In genomic region chr12:79625699-79626554, GRCm38 (mm10) we compare ENCODE assay signal across 8 mouse cellular contexts.
DNase-seq lines count a peak whose midpoint lies in the region; ATAC-seq and TF ChIP-seq lines count a peak whose summit lies in the region.

No protein-coding gene starts in this region.

- H3K36me3 ChIP-seq in midbrain, embryonic 11.5 days (ENCODE audit: control insufficient read depth, insufficient read depth, low read length): no peaks in the 10 kb centered on the region
- no peaks in the 10 kb centered on the region for H3K36me3 ChIP-seq in midbrain, embryonic 15.5 days (replicated peaks)
- H3K36me3 ChIP-seq in hindbrain, postnatal 0 days (ENCODE audit: insufficient read depth, low read length): no peaks in the 10 kb centered on the region

- ATAC-seq in midbrain, embryonic 11.5 days (ENCODE audit: low FRiP score): peak; percentile 61
- ATAC-seq in midbrain, embryonic 15.5 days (replicated peaks): no peak
- no peak for ATAC-seq in hindbrain, postnatal 0 days

- H3K4me1 ChIP-seq in midbrain, embryonic 11.5 days (ENCODE audit: control insufficient read depth, insufficient read depth, low read length): peaks cover 25% of the 10 kb centered on the region
- H3K4me1 ChIP-seq in midbrain, embryonic 15.5 days: peaks cover 15% of the 10 kb centered on the region
- H3K4me1 ChIP-seq in brown adipose tissue, adult 24 weeks (ENCODE audit: control insufficient read depth, insufficient read depth, insufficient read length, low read length): peaks cover 7% of the 10 kb centered on the region; the same call in 1 of the 2 replicates
- H3K4me1 ChIP-seq in hindbrain, postnatal 0 days (ENCODE audit: insufficient read depth, low read length): peaks cover 8% of the 10 kb centered on the region; the same call in 1 of the 2 replicates

- no peak overlapping the region for H3K4me3 ChIP-seq in midbrain, embryonic 11.5 days (ENCODE audit: low read depth, low read length)
- no peak overlapping the region for H3K4me3 ChIP-seq in midbrain, embryonic 15.5 days
- no peak overlapping the region for H3K4me3 ChIP-seq in brown adipose tissue, adult 24 weeks (ENCODE audit: insufficient read depth, low read depth, low read length)
- no peak overlapping the region for H3K4me3 ChIP-seq in hindbrain, postnatal 0 days (ENCODE audit: low read length)

- DNase-seq in midbrain, embryonic 11.5 days (ENCODE audit: low spot score, missing footprints): peak; percentile 91
- no peak for DNase-seq in hindbrain, postnatal 0 days (ENCODE audit: low spot score)
- DNase-seq in naive thymus-derived CD4-positive, alpha-beta T cell, adult 2 months (ENCODE audit: low read depth): peak; percentile 68
- no peak for DNase-seq in gastrocnemius, adult 8-10 months (ENCODE audit: low spot score in 2 of 2)
- DNase-seq in gastrocnemius, postnatal 4 days (ENCODE audit: low spot score in 2 of 2): no peak
- no peak for DNase-seq in adrenal gland, adult 8-10 months

- 8% methylated on average over 7 of the region's 7 CpGs for WGBS in midbrain, embryonic 11.5 days
- WGBS in midbrain, embryonic 15.5 days: 14% methylated on average over 7 of the region's 7 CpGs
- 34% methylated on average over 7 of the region's 7 CpGs for WGBS in hindbrain, postnatal 0 days

- no peaks in the 10 kb centered on the region for H3K27me3 ChIP-seq in midbrain, embryonic 11.5 days (ENCODE audit: control insufficient read depth, insufficient read depth, low read length)
- no peaks in the 10 kb centered on the region for H3K27me3 ChIP-seq in midbrain, embryonic 15.5 days (replicated peaks)
- H3K27me3 ChIP-seq in hindbrain, postnatal 0 days (ENCODE audit: insufficient read depth, low read length): no peaks in the 10 kb centered on the region

- TF ChIP-seq CTCF in hindbrain, postnatal 0 days (IDR thresholded peaks at IDR 0.05; ENCODE audit: low read depth): no peak

- H3K27ac ChIP-seq in midbrain, embryonic 11.5 days (ENCODE audit: low read depth, low read length): peak overlapping the region; percentile 48; the same call in 1 of the 2 replicates
- no peak overlapping the region for H3K27ac ChIP-seq in midbrain, embryonic 15.5 days
- peak overlapping the region; percentile 79 for H3K27ac ChIP-seq in brown adipose tissue, adult 24 weeks (replicated peaks; ENCODE audit: low read depth, low read length)
- peak overlapping the region; percentile 15; the same call in 1 of the 2 replicates for H3K27ac ChIP-seq in hindbrain, postnatal 0 days

- no peak overlapping the region for H3K9ac ChIP-seq in midbrain, embryonic 11.5 days (ENCODE audit: low read length)
- no peak overlapping the region for H3K9ac ChIP-seq in midbrain, embryonic 15.5 days
- H3K9ac ChIP-seq in hindbrain, postnatal 0 days (replicated peaks; ENCODE audit: low read length): no peak overlapping the region

- no peaks in the 10 kb centered on the region for H3K9me3 ChIP-seq in midbrain, embryonic 11.5 days (ENCODE audit: control insufficient read depth, low read length)
- no peaks in the 10 kb centered on the region for H3K9me3 ChIP-seq in midbrain, embryonic 15.5 days
- H3K9me3 ChIP-seq in hindbrain, postnatal 0 days (ENCODE audit: low read length): no peaks in the 10 kb centered on the region

- no peak overlapping the region for H3K4me2 ChIP-seq in midbrain, embryonic 11.5 days
- H3K4me2 ChIP-seq in midbrain, embryonic 15.5 days: no peak overlapping the region
- H3K4me2 ChIP-seq in hindbrain, postnatal 0 days (ENCODE audit: low read depth, low read length): no peak overlapping the region

Comparison
In these comparisons a context has a peak if more than half of its experiments do, and no peak if none do; other contexts are left out.
1. DNase-seq: peak in midbrain, embryonic 11.5 days (single experiment) and naive thymus-derived CD4-positive, alpha-beta T cell, adult 2 months (single experiment); none in hindbrain, postnatal 0 days (single experiment), gastrocnemius, adult 8-10 months (0 of 2), gastrocnemius, postnatal 4 days (0 of 2) and adrenal gland, adult 8-10 months (single experiment).